Mouse (Mus musculus): ENCODE data around the gene Cdcp2. TPM values are rescaled to one million over a fixed set of nuclear protein-coding genes. Genes with fewer than 3 reads are reported as not detected.
"Not testable (repeated sequence)": the region's sequence is repeated elsewhere in the genome, so short reads cannot be mapped to it uniquely, and the experiment has no call there.

Cdcp2 gene
- total RNA-seq, 2 experiments from 2014 or later = not detected

DNA sequence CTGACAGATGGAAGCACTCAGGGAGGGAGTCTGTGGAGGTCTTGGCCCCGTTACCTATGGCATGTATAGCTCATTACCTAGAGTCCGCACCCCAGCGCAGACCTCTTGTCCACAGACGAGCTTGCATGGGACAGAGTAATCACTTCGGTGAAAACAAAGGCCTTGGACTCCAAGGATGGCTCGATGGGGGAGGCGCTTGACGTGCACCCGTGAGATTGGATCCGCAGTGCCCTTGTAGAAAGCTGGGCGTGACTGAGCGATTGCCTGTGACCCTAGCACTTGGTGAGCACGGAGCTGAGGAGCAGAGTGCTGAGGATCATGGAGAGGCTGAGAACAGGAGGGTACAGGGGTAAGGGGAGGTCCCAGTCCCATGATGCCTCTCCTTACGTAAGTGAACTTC, 5.0 kb upstream of the Cdcp2 start:
- DNase-seq (ENCODE audit: low spot score in 2 of 2) = no peak

DNA sequence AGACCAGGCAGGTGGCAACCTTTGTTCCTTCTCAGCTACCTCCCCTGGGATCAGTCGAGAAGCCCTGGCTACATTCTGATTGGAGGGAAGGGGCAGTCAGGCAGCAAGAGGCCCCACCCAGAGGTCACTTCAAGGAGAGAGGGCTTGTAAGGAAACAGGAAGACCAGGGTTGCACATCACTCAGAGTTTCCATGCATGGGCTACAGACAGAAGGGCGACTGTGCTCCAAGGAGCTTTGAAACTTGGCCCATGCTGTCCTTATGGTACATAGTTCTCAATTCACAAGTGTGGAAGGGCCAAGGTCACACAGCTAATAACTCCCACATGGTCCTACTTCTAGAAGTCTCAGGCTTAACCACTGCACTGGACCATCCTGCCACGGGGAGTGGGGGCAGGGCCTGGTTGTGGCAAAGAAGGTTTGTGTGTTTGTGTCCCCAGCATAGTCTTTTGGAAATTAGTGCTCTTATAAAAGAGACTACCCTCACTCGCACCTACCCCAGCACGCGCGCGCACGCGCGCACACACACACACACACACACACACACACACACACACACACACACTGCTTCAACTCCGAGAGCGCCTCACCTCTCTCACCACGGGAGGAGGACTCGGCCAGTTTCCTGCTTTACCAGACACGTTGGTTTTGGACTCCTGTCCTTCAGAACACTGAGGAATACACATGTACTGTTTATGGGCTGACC, 2.1 kb upstream of the Cdcp2 start:
- no peak for DNase-seq (ENCODE audit: low spot score in 2 of 2)

DNA sequence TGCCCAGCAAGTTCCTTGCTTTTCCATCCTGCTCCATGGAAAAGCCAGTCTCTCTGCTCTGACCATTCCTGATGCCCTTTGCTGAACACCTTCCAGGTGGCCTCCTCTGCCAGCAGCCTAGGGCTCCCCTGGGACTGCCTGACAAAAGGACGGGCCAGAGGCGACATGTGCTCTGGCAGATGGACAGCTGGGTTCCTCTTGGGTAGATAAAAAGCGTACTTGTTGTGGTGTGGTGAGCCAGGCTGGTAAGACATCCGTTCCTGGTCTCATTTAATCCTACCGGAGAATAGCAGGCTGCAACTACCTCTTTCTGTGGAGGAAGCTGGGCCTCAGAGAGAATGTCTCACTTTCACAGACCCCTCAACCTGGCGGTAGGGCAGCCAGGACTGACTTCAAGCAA, 648 bp upstream of the Cdcp2 start:
- DNase-seq (ENCODE audit: low spot score in 2 of 2) = peak in 1 of 2 experiments; percentile 21

DNA sequence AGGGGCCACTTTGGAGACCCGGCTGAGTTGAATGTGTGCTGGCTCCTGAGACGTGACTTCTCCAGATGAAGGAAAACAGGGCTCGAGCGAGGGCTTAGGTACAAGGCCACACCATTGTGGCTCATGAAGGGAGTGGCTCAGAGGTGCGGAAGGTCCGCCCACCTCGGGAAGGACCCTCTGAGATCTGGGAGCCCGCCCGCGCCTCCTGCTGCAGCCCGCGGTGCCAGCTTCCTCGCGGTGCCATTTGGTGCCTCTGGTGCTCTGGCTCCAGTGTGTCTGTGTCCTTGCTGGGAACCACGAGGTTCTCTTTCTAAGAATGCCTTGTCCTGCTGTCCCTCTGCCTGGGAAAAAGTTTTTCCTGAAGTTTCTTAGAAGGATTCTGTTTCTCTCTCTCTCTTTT, 1.2 kb downstream of the Cdcp2 start:
- peak in 1 of 2 experiments; percentile 18 for DNase-seq (ENCODE audit: low spot score in 2 of 2)

DNA sequence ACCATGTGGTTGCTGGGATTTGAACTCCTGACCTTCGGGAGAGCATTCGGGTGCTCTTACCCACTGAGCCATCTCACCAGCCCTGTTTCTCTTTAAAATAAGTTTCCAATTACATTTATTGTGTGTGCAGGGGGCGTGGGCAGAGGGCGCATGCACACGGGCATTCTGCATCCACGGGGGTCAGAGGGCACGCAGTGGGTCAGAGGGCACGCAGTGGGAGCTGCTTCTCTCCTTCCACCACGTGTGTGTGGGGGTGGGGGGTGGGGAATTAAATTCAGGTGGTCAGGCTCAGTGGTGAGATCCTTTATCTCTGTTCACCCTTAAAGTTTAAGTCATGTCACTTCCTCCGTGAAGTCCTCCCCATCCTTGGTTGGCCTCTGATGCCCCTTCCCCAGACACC, 1.7 kb downstream of the Cdcp2 start:
- no peak for DNase-seq (ENCODE audit: low spot score in 2 of 2)

DNA sequence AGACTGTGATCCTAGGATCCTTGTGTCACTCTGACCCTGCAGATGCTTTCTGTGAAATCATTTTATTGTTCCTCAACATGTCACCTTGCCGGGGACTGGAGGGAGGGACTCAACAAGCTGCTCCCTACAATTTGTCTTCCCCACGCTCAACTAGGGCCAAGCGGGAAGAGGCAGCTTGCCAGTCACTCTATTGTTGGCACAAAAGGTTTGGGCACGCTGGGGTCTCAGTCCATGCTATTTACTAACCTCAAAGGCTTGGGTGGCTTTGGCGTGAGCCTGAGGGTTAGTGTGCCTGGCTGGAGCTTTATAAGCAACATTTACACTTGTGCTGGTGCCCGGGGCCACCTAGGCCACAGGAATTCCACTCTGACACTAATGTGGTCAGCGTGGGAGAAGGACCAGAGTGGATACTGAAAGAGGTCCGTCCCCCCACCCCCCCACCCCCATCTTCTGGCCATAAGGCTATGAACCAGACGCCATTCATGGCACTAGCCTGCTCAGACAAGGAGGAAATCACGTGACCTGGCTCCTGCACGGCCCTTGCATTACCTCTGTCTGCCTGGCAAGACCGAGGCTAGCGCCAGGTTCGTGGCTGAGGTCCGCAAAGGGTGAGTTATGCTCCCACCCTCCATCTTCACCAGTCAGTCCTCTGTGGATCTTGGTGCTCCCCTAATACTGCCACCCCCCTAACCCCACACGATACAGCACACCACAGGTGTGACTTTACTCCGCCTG, 2.3 kb downstream of the Cdcp2 start:
- DNase-seq (ENCODE audit: low spot score in 2 of 2) = no peak

DNA sequence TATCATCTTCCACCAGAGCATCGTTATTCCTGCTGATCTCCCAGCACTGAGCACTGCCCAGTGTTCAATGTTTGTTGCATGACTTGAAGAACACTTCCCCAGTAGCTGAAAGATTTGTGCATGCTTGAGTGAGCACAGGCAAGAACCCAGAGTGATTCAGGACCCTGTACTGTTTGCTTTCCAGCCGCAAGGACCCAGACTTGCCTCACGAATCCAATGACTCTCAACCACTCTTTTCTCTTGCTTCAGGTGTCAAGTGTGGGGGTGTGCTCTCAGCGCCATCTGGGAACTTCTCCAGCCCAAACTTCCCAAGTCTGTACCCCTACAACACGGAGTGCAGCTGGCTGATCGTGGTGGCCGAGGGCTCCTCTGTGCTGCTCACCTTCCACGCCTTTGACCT, 5.5 kb downstream of the Cdcp2 start:
- no peak for DNase-seq (ENCODE audit: low spot score in 2 of 2)

DNA sequence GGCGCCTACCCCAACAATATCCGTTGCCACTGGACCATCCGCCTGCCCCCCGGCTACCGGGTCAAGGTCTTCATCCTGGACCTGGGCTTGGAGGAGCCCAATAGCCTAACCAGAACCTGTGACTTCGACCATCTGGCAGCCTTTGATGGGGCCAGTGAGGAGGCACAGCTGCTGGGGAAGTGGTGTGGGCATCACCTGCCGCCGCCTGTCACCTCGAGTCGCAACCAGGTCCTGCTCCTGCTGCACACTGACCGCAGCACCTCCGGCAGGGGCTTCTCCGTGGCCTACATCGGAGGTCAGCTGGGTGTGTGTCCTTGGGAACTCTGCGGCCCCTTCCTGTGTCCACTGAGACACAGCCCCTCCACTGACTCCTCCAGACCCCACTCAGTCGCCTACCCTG, 10.1 kb downstream of the Cdcp2 start:
- DNase-seq (ENCODE audit: low spot score in 2 of 2) = no peak

DNA sequence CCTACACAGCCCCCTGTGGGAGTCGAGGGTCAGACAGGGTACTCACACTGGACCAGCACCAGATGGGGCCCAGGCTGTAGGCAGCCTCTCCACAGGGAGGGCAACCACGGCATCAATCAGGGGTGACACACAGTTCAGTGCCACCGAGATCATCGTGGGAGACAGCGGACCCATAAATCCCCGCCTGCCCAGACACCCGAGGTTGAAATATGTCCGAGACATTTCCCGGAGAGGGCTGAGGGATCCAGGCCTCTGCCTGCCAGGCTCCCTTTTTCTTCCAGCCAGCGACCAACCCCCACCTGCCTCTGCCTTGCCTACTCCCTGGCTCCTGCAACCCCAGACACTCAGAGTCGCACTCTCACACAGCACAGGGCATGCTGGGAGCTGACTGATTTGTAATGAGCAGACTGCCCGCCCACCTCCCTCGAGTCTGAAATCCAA, 11.6 kb downstream of the Cdcp2 start:
- no peak for DNase-seq (ENCODE audit: low spot score in 2 of 2)

DNA sequence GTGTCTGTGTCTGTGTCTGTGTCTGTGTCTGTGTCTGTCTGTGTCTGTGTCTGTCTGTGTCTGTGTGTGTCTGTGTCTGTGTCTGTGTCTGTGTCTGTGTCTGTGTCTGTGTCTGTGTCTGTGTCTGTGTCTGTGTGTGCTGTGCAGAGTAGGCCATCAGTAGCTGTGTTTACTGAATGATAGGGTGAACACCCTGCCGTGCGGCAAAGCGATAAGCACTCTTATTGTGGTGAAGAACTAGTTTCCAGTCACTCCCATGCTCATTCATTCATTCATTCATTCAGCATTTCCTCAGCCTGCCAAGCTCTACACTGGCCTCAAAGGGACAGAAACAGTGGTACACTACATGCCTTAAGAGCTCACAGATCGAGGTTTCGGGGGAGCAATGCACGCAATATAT, 12.5 kb downstream of the Cdcp2 start:
- DNase-seq (ENCODE audit: low spot score in 2 of 2) = not testable (repeated sequence)

DNA sequence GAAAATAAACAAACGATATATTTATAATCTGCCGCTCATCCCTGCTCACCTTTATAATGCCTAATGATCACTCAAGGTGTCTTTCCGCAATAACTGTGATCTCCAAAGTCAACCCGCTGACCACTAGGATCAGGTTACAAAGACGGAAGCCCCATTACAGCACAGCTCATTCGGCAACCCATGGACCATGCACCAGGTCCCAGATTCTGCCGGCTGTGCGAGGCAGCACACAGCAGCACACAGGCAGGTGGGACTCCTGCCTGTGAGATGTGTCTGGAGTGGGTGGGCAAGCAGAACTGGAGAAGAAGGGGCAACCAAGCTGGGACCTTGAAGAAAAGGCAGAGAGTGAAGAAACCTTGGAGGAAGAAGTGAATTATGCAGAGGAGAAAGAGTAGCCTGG, 17.6 kb downstream of the Cdcp2 start:
- DNase-seq (ENCODE audit: low spot score in 2 of 2) = no peak

DNA sequence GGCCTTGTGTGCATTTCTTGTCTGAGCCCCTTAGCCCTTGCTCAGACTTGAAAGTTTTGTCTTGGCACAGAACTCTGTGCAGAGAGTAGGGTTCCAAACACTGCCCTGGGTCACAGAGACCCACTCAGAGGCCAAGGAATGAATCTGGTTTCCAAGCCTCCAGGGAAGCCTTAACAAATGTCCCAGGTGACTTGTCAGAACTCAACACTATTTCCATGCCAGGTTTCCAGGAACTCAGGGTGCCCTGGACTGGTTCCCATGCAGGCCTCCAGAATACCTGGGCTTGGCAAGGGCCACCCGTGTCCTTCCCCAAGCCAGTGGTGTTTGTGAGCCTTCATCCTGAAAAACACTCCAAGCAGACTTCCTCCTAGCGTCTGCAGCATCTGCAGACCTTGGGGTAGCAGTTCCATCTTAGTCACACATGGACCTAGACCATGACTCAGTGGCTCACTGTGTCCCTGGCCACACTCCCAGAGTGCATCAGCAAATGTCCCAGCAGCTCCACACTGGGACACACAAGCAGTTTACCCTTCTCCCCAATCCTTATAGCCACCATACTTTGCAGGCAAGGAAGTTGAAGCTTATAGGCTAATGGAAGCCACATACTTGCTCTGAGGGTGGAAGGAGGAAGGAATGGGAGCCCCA, 21.2 kb downstream of the Cdcp2 start:
- DNase-seq (ENCODE audit: low spot score in 2 of 2) = no peak

DNA sequence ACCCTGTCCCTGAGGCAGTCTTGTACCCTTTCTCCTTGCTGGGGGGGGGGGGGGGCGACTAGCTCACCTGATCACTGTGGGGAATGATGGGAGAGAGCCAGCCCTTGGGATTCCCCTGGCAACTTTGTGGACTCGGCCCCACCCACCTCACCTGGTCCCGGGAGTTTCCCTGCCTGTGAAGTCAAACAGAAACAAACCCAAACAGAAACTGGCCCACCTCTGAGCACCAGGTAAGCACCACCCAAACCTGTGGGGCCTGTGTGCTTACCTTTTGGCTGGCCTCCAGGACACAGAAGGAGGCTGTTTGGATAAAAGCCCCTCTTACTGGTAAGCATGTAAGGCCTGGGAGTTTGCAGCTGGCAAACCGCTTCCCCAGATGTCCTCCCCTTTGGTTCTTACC, 22.4 kb downstream of the Cdcp2 start:
- no peak for DNase-seq (ENCODE audit: low spot score in 2 of 2)

DNA sequence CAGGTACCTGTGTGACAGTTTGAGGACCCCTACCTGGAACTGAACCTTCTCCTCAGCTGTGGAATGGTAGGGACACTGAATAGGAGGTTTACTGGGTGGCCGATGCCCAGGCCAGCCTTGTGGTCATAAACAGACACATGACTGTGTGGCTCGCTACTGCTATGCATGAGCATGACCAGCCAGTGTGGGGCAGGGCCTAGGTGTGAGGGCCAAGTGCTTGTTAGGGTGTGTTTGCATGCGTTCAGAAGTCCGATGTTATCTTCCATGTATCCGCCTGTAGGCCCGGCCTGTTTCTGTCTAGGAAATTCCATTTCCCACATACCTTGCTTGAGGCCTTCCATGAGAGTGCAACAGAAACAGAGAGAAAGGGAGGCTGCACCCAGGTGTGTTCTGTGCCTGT, 24.0 kb downstream of the Cdcp2 start:
- no peak for DNase-seq (ENCODE audit: low spot score in 2 of 2)

DNA sequence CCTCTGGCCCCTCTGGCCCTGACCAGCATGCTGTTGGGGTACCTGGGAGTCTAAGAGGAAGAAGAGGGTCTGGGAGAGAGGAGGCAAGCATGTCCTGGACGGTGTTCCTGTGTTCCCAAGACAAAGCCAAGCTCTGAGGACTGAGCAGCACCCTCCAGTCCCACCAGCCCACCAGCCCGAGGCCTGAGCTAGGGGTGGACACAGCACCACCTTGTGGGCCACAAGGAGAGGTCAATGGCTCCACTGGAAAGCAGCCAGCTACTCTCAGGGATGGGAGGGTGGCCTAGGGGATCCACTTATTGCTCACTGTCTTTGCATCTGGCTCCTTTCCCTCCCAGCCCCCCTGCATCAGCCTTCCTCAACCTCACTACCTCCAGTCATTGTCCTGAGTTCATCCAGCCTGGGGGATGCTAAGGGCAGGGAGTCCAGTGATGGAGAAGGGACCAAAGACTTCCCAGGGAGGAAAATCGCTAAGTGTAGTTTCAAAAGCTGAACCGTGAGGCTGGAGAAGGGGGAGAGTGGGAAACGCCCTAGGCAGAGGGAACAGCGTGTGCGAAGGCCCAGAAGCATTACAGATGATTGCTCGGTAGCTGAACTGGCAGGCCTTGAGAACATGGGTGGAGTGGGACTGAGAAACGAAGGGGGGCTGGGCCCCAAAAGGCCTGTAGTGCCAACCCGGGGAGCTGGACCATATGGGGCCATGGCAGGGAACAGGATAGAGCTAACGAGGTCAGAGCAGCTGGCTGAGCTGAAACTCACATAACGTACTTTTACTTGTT, 24.7 kb downstream of the Cdcp2 start:
- DNase-seq (ENCODE audit: low spot score in 2 of 2) = no peak

DNA sequence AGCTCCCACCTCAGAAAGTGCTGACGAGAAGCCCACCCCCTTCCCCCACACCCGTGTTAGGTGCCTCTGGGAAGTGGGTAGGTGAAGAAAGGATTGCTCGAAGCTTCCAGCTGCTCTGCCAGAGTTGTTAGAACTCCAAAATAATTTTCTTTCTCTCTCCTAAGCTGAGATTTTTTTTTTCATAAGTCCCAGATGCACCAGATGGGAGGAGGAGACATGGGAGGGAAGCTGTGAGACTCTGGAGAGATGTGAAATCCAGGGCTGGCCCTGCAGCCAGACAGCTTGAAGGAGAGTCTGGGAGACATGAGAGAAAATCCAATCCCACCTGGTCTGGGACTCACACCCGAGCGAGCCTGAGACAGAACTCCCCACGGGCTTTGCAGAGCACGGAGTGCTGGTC, 27.7 kb downstream of the Cdcp2 start:
- DNase-seq (ENCODE audit: low spot score in 2 of 2) = no peak

DNA sequence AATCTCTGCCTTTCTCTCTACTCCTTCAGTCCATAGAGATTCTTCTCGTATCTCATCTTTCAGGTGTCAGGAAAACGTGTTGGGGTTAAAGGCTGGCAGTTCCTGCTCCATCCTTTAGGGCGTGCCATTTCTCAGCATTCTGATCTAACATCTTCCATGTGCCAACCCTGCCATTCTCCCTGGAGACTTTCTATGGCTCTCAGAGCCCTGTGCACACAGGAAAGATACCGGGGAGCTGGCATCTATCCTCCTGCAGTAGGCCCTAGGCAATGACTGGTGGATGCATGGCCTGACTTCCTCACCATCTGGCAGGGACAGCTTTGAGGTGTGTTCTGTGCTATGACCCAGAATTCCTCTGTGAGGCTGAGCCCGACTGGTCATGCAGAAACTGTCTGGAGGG, 28.4 kb downstream of the Cdcp2 start:
- no peak for DNase-seq (ENCODE audit: low spot score in 2 of 2)

DNA sequence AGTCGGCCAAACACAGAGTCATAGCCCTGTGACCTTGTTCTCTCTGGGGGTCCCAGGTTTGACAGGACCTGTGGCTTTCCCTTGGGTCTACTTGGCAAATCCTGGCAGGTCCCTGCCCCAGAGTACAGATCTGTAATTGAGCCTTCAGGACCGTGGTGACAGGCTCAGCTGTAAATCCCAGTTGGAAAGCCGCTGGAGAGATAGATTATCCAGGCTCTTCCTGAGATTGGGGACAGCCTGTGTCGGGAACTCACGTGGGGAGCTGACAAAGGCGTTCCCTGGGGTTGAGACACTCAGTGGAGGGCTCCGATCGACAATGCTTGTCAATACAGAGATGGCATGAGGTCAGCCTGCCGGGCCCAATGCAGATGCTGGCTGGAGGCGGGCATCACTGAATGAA, 29.7 kb downstream of the Cdcp2 start:
- DNase-seq (ENCODE audit: low spot score in 2 of 2) = no peak

DNA sequence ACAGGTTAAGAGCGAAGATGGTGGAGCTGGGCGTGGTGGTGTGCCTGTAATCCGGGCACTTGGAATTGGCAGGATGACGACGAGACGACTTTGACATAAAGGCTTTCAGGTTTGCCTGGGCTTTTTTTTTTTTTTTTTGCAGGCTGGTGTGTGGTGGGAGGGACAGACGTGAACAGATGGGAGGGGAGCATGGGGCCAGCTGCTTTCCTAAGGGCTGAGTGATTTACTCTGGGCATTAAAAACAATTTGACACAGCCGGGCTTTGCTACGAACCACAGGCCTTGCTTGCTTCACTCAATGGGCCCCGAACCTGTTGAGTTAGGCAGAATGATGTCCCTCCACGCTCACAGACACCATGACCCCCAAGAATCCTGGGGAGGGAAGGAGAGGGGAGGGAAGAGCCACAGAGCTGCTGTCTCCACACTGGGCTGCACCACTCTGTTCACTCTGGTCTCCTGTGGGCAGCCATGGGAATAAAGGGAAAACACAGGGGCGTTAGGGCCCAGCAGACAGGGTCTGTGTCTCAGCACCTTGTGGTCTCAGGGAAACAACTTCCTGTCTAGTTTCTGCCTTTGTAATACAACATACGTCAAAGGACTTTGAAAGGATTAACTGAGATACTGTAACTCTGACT, 30.3 kb downstream of the Cdcp2 start:
- DNase-seq (ENCODE audit: low spot score in 2 of 2) = no peak

DNA sequence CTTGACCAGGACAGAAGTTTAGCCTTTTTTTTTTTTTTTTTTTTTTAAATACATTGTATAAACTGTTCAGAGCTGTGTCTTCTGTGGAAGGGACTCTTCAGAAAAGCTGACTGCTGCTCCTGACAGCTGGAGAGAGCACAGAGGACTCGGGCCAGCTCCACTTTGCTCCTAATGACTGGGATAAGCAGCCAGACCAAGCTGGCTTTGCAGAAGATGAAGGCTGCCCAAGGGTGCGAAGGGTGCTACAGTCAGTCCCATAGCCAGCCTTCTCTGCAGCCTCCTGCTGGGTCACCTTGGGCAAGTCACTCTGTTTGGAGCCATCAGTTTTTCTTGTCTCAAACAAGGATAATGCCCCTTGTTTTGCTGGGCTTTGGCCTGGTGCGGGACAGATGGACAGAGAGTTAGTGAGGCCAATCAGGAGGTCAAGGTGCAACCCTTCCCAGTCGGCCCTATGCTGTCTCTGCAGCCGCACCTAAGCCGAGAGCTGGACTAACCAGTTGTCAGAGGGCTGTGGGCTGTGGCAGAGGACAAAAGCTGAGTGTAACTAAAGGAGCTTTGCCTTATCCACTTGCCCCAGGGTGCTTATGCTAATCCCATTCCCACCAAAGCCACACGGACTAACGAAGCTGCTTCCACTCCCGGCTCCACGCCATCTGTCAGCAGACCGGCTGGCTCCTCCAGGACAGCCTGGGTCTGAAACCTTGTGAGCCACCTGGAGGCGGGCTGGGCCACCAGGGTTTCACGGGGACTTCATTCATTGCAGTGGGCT, 31.4 kb downstream of the Cdcp2 start:
- DNase-seq (ENCODE audit: low spot score in 2 of 2) = no peak
